Mouse (Mus musculus): ENCODE results near the gene Pard3b.

Gene Pard3b

GRCm38 (mm10) chr1:62051186-62051825, 412.7 kb downstream of the Pard3b start:
- Histone ChIP-seq H3K9me3 (ENCODE audit: low read length) (no peaks in the 10 kb centered on the region), H3K27me3 (ENCODE audit: insufficient read depth, low read length) (no peaks in the 10 kb centered on the region), H3K4me1 (replicated peaks; ENCODE audit: low read depth, low read length) (peaks cover 7% of the 10 kb centered on the region; the same call in 1 of the 2 replicates), H3K36me3 (ENCODE audit: insufficient read depth, low read length) (no peaks in the 10 kb centered on the region), H3K4me3 (replicated peaks; ENCODE audit: low read length) (no peak overlapping the region)
- TF ChIP-seq POU5F1 (IDR thresholded peaks at IDR 0.05; ENCODE audit: borderline replicate concordance, low read length) (no peak), NANOG (IDR thresholded peaks at IDR 0.05; ENCODE audit: borderline replicate concordance, low read length) (no peak), CTCF (conservative IDR thresholded peaks at IDR 0.05; ENCODE audit: low read length) (no peak)

- Histone ChIP-seq H3K36me3 (ENCODE audit: insufficient read depth, low read length) (no peaks in the 10 kb centered on the region), H3K4me1 (replicated peaks; ENCODE audit: low read depth, low read length) (peaks cover 7% of the 10 kb centered on the region; the same call in 1 of the 2 replicates), H3K4me3 (replicated peaks; ENCODE audit: low read length) (no peak overlapping the region), H3K9me3 (ENCODE audit: low read length) (no peaks in the 10 kb centered on the region), H3K27me3 (ENCODE audit: insufficient read depth, low read length) (no peaks in the 10 kb centered on the region)
- no peak for TF ChIP-seq CTCF (conservative IDR thresholded peaks at IDR 0.05; ENCODE audit: low read length)
- no peak for TF ChIP-seq NANOG (IDR thresholded peaks at IDR 0.05; ENCODE audit: borderline replicate concordance, low read length)
- TF ChIP-seq POU5F1 (IDR thresholded peaks at IDR 0.05; ENCODE audit: borderline replicate concordance, low read length): no peak
Observed at GRCm38 (mm10) chr1:62053167-62053638, 414.6 kb downstream of the Pard3b start.

DNA sequence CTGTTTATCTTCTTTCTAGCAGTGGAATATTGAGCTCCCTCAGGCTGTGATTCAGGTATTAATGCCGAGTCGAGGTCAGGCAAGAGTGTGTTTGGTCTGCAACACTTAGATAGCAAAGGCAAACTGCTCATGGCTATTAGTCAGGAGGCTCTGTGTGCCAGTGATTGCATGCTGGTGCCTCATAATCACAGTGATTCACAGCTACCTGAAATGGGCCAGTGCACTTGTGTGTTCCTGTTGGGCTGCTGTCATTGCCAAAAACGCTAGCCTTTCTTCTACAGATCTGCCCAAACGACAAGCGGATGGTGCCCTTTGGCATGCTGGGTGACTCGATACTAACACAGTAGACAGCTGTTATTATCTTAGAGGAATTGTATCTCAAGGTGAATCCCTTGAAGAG, 416.7 kb downstream of the Pard3b start:
- peaks cover 7% of the 10 kb centered on the region; the same call in 1 of the 2 replicates for H3K4me1 ChIP-seq (replicated peaks; ENCODE audit: low read depth, low read length)
- TF ChIP-seq NANOG (IDR thresholded peaks at IDR 0.05; ENCODE audit: borderline replicate concordance, low read length) (no peak), CTCF (conservative IDR thresholded peaks at IDR 0.05; ENCODE audit: low read length) (no peak), POU5F1 (IDR thresholded peaks at IDR 0.05; ENCODE audit: borderline replicate concordance, low read length) (no peak)
- H3K9me3 ChIP-seq (ENCODE audit: low read length): no peaks in the 10 kb centered on the region
- no peak overlapping the region for H3K4me3 ChIP-seq (replicated peaks; ENCODE audit: low read length)
- no peaks in the 10 kb centered on the region for H3K27me3 ChIP-seq (ENCODE audit: insufficient read depth, low read length)
- H3K36me3 ChIP-seq (ENCODE audit: insufficient read depth, low read length): no peaks in the 10 kb centered on the region

DNA sequence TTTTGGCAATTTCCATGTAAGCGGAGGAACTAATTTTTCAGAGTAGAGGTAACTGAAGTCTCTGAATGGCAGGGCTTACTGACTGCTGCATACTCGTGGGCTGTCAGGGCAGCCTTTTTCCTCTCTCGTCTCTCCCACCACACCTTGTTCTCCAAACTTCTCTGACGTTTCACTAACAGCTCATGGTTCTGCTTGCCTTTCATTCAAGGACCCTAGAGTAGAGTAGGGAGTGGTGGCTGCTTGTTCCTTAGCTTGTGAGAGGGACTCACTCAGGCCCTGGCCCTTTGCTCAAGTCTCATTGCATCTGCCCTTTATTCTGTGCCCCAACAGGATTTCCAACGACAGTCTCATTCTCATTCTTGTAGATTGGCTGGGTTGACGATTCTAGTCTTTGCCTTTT, 432.0 kb downstream of the Pard3b start:
- Histone ChIP-seq H3K27me3 (ENCODE audit: insufficient read depth, low read length) (no peaks in the 10 kb centered on the region), H3K4me3 (replicated peaks; ENCODE audit: low read length) (no peak overlapping the region), H3K4me1 (replicated peaks; ENCODE audit: low read depth, low read length) (no peaks in the 10 kb centered on the region), H3K36me3 (ENCODE audit: insufficient read depth, low read length) (no peaks in the 10 kb centered on the region), H3K9me3 (ENCODE audit: low read length) (peaks cover 20% of the 10 kb centered on the region)
- TF ChIP-seq POU5F1 (IDR thresholded peaks at IDR 0.05; ENCODE audit: borderline replicate concordance, low read length) (no peak), NANOG (IDR thresholded peaks at IDR 0.05; ENCODE audit: borderline replicate concordance, low read length) (no peak), CTCF (conservative IDR thresholded peaks at IDR 0.05; ENCODE audit: low read length) (no peak)

- Histone ChIP-seq H3K4me1 (replicated peaks; ENCODE audit: low read depth, low read length) (no peaks in the 10 kb centered on the region), H3K36me3 (ENCODE audit: insufficient read depth, low read length) (no peaks in the 10 kb centered on the region), H3K27me3 (ENCODE audit: insufficient read depth, low read length) (no peaks in the 10 kb centered on the region), H3K4me3 (replicated peaks; ENCODE audit: low read length) (no peak overlapping the region), H3K9me3 (ENCODE audit: low read length) (peaks cover 20% of the 10 kb centered on the region)
- TF ChIP-seq NANOG (IDR thresholded peaks at IDR 0.05; ENCODE audit: borderline replicate concordance, low read length) (no peak), CTCF (conservative IDR thresholded peaks at IDR 0.05; ENCODE audit: low read length) (no peak), POU5F1 (IDR thresholded peaks at IDR 0.05; ENCODE audit: borderline replicate concordance, low read length) (no peak)
Observed at GRCm38 (mm10) chr1:62071139-62071538, 432.5 kb downstream of the Pard3b start.

DNA sequence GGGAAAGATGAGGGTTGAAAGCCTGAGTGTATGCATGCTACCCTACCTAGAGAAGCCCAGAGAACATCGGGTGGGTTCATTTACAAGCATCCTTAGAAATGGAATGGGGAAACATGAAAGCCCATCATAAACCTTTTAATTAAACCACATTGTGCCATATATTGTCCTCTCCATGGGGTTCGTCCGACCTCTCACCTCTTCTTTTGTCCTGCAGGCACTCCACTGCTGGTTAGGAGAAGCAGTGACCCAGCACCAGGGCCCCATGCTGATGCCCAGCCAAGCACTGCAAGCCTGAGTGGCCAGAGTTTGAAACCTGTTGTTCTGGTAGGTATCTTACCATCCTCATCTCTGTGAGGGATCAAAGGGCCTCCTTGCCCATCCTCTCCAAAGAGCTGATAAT, 437.5 kb downstream of the Pard3b start:
- TF ChIP-seq NANOG (IDR thresholded peaks at IDR 0.05; ENCODE audit: borderline replicate concordance, low read length) (no peak), CTCF (conservative IDR thresholded peaks at IDR 0.05; ENCODE audit: low read length) (no peak), POU5F1 (IDR thresholded peaks at IDR 0.05; ENCODE audit: borderline replicate concordance, low read length) (no peak)
- H3K27me3 ChIP-seq (ENCODE audit: insufficient read depth, low read length): no peaks in the 10 kb centered on the region
- no peaks in the 10 kb centered on the region for H3K4me1 ChIP-seq (replicated peaks; ENCODE audit: low read depth, low read length)
- no peak overlapping the region for H3K4me3 ChIP-seq (replicated peaks; ENCODE audit: low read length)
- no peaks in the 10 kb centered on the region for H3K36me3 ChIP-seq (ENCODE audit: insufficient read depth, low read length)
- H3K9me3 ChIP-seq (ENCODE audit: low read length): no peaks in the 10 kb centered on the region

DNA sequence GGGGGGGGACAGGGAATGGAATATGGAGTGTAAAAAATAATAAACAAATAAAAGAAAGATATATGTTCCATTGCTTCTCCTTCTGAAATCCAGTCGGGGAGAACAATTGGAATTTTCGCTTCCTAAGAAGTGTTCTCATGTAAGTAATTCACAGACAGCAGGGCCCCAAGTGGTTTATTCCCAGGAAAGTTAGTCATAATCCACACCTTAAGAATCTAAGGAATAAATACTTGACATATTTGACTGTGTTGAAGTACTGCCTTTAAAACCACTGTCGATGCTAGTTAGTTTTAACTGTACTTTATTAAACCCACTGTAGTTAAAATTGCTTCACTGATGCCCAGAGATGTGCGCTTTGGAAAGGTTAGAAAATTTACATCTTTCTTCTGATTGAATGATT, 442.5 kb downstream of the Pard3b start:
- no peaks in the 10 kb centered on the region for H3K9me3 ChIP-seq (ENCODE audit: low read length)
- no peaks in the 10 kb centered on the region for H3K36me3 ChIP-seq (ENCODE audit: insufficient read depth, low read length)
- H3K4me3 ChIP-seq (replicated peaks; ENCODE audit: low read length): no peak overlapping the region
- TF ChIP-seq POU5F1 (IDR thresholded peaks at IDR 0.05; ENCODE audit: borderline replicate concordance, low read length) (no peak), NANOG (IDR thresholded peaks at IDR 0.05; ENCODE audit: borderline replicate concordance, low read length) (no peak), CTCF (conservative IDR thresholded peaks at IDR 0.05; ENCODE audit: low read length) (no peak)
- H3K27me3 ChIP-seq (ENCODE audit: insufficient read depth, low read length): no peaks in the 10 kb centered on the region
- no peaks in the 10 kb centered on the region for H3K4me1 ChIP-seq (replicated peaks; ENCODE audit: low read depth, low read length)

DNA sequence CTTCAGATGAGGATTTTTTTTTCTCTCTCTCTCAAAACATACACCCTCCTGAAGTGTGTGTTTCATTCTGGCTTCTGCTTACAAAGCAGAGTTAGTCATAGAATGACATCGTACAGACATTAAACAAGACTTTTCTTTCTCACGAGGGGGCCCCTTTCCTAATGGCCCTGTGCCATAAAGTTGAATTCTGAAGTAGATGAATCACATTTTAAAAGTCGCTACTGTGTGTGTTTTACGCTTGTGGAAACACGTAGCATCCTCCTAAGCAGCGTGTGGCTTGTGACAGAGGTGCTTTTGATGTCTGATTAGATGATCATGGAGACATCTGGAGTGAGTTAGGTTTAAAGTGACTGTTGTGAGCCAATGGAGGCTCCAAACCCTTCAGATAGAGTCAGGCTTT, 447.4 kb downstream of the Pard3b start:
- no peak for TF ChIP-seq CTCF (conservative IDR thresholded peaks at IDR 0.05; ENCODE audit: low read length)
- TF ChIP-seq NANOG (IDR thresholded peaks at IDR 0.05; ENCODE audit: borderline replicate concordance, low read length): no peak
- TF ChIP-seq POU5F1 (IDR thresholded peaks at IDR 0.05; ENCODE audit: borderline replicate concordance, low read length): no peak
- Histone ChIP-seq H3K27me3 (ENCODE audit: insufficient read depth, low read length) (no peaks in the 10 kb centered on the region), H3K36me3 (ENCODE audit: insufficient read depth, low read length) (no peaks in the 10 kb centered on the region), H3K4me3 (replicated peaks; ENCODE audit: low read length) (no peak overlapping the region), H3K9me3 (ENCODE audit: low read length) (no peaks in the 10 kb centered on the region), H3K4me1 (replicated peaks; ENCODE audit: low read depth, low read length) (no peaks in the 10 kb centered on the region)

- Histone ChIP-seq H3K27me3 (ENCODE audit: insufficient read depth, low read length) (no peaks in the 10 kb centered on the region), H3K4me3 (replicated peaks; ENCODE audit: low read length) (no peak overlapping the region), H3K4me1 (replicated peaks; ENCODE audit: low read depth, low read length) (no peaks in the 10 kb centered on the region), H3K9me3 (ENCODE audit: low read length) (no peaks in the 10 kb centered on the region), H3K36me3 (ENCODE audit: insufficient read depth, low read length) (no peaks in the 10 kb centered on the region)
- TF ChIP-seq POU5F1 (IDR thresholded peaks at IDR 0.05; ENCODE audit: borderline replicate concordance, low read length) (no peak), CTCF (conservative IDR thresholded peaks at IDR 0.05; ENCODE audit: low read length) (no peak), NANOG (IDR thresholded peaks at IDR 0.05; ENCODE audit: borderline replicate concordance, low read length) (no peak)
Observed at GRCm38 (mm10) chr1:62087464-62087863, 448.8 kb downstream of the Pard3b start.
